Mouse (Mus musculus): ENCODE measurements around the gene Aff4. TPM values are rescaled to one million over a fixed set of nuclear protein-coding genes. Genes with fewer than 3 reads are reported as not detected.
A peak's percentile ranks its signal among the peaks of the same experiment; 100 is the strongest.

Gene Aff4
- polyA plus RNA-seq, 1 experiment from 2014 or later: 30.5 TPM

DNA sequence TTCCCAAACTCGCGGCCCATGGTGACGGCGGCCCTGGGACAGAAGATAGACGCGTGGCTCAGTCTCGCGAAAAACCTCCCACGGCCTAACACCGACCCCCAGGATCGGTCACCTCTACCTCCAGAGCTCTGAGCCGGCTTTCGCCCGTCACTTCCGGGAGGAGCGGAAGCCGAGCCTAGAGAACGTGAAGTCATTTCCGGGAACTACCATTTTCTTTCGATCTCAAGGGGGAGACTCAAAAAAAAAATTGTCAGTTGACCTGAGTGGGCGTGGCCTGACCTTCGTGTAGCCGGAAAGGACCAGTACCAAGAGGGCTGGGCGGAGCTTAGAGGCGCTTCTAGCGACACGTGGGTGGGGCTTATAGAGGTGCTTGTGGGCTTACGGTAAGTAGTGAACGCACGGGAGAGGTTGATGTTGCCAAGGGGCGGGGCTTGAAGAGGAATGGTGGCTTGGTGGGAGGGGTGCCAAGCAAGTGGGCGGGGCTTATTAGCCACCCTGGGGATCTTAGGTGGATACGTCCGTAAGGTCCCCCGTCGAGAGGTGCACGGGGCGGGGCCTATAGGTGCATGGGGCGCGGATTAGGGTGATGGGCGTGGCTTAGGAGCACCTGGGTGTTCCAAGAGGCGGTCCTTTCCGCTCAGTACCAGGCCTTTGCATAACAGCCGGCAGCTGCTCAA, 80.2 kb downstream of the Aff4 start, which contains the start of the genes Uqcrq and Gdf9:
Uqcrq (minus strand) TSS at position 162 of the 677 bp plus-strand sequence.
Gdf9 (plus strand) TSS at position 354 of the 677 bp plus-strand sequence.
- Histone ChIP-seq H3K4me2 (peak within 1 kb of the TSS; percentile 71), H3K4me1 (replicated peaks) (peaks cover 18% of the 10 kb centered on the region), H3K27me3 (no peaks in the 10 kb centered on the region), H3K4me3 (peak within 1 kb of the TSS; percentile 73), H3K36me3 (peaks cover 15% of the 10 kb centered on the region), H3K9ac (peak within 1 kb of the TSS; percentile 76), H3K27ac (peak within 1 kb of the TSS; percentile 83), H3K9me3 (replicated peaks) (no peaks in the 10 kb centered on the region)
- ATAC-seq (replicated peaks; ENCODE audit: insufficient number of reproducible peaks, insufficient read depth, low FRiP score, low read depth): peak; percentile 95
- WGBS: under 1% methylated on average over 44 of the region's 44 CpGs

DNA sequence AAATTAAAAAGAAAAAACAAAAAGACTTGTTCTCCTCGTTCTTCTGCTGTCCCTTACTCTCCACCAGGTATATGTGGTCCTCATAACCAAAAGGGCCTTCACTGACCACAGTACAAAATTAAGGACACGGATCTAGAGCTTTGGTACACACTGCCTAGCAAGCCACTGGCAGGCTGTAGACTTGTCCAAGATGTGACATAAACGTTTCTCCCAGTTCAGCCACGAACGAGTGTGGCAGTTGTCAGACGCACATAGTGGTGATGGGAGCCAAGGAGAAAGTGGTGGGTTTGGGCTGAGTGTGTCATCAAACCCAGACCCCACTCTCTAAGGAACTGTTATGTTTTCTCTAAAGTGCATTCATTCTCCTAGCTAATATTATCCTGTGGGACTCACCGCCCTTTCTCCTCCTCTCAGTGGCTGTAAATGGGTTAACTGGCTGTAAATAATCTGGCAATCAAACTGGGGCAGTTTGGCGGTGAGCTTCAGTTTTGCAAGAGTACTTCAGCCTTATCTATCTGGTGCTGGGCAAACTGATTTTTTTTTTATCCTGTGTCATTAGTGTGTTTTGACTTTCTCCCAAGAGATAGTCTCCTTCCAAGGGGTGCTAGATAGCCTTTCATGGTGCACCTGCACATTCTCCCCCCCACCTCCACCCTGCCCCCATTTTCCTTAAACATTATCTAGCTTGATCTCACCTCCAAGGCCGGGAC, 80.9 kb downstream of the Aff4 start:
- peak; percentile 2; the same call in 1 of the 2 replicates for ATAC-seq (replicated peaks; ENCODE audit: insufficient number of reproducible peaks, insufficient read depth, low FRiP score, low read depth)
- Histone ChIP-seq H3K27me3 (no peaks in the 10 kb centered on the region), H3K4me1 (replicated peaks) (peaks cover 17% of the 10 kb centered on the region), H3K27ac (peak overlapping the region; percentile 83), H3K4me3 (peak overlapping the region; percentile 73), H3K36me3 (peaks cover 15% of the 10 kb centered on the region), H3K9me3 (replicated peaks) (no peaks in the 10 kb centered on the region), H3K9ac (peak overlapping the region; percentile 20; the same call in 1 of the 2 replicates), H3K4me2 (peak overlapping the region; percentile 71)
- 12% methylated on average over 9 of the region's 9 CpGs for WGBS

DNA sequence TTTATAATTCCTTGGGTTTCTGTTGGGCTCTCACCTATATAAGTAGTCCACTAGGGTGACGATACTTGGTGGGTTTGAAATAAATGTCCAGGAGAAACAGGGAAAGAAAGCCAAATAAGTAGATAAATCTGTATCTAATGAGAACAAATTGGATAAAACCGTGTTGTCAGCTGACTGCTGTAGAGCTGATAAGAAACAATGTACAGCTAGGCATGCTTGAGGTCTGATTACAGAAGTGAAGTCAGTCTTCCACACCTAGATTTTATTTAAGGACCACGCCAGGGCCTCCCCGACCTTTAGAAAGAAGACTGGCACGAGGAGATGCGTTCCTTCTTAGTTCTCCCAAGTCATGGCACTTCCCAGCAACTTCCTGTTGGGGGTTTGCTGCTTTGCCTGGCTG, 82.4 kb downstream of the Aff4 start:
- Histone ChIP-seq H3K9me3 (replicated peaks) (no peaks in the 10 kb centered on the region), H3K27ac (no peak overlapping the region), H3K36me3 (peaks cover 8% of the 10 kb centered on the region), H3K4me3 (no peak overlapping the region), H3K4me2 (no peak overlapping the region), H3K27me3 (no peaks in the 10 kb centered on the region), H3K4me1 (replicated peaks) (peaks cover 14% of the 10 kb centered on the region), H3K9ac (no peak overlapping the region)
- ATAC-seq (replicated peaks; ENCODE audit: insufficient number of reproducible peaks, insufficient read depth, low FRiP score, low read depth): no peak
- WGBS: 43% methylated on average over 6 of the region's 6 CpGs

DNA sequence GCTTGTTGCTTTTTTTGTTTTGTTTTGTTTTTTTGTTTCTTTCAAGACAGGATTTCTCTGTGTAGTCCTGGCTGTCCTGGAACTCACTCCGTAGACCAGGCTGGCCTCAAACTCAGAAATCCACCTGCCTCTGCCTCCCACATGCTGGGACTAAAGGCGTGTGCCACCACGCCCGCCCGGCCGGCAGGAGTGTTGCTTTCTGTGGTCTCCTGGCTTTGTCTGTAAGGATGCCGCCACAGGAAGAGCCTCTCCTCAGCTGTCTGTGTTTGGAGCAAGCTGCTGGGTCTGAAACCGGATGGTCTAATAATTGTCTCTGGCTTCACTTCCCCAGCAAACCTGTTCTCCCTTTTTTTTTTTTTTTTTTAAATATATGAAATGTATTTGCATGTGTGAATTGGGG, 84.9 kb downstream of the Aff4 start:
- ATAC-seq (replicated peaks; ENCODE audit: insufficient number of reproducible peaks, insufficient read depth, low FRiP score, low read depth): no peak
- Histone ChIP-seq H3K27me3 (no peaks in the 10 kb centered on the region), H3K4me3 (no peak overlapping the region), H3K9ac (no peak overlapping the region), H3K36me3 (no peaks in the 10 kb centered on the region), H3K27ac (no peak overlapping the region), H3K4me1 (replicated peaks) (peaks cover 6% of the 10 kb centered on the region), H3K4me2 (no peak overlapping the region), H3K9me3 (replicated peaks) (no peaks in the 10 kb centered on the region)
- 72% methylated on average over 8 of the region's 8 CpGs for WGBS

DNA sequence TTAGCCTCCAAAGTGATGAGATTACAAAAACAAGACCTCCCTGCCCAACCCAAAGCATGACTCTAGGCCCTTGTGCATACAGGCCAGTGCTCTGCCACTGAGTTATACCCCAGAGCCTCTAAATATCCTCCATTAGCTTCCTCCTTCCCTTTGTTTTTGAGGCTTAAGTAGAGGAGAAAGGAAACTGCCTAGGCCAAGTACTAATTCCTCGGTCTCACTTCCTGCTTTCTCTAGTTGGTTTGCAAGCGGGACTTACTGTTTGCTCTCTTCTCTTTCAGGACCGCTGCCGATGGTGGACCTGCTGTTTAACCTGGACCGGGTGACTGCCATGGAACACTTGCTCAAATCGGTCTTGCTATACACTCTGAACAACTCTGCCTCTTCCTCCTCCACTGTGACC, 85.7 kb downstream of the Aff4 start:
- H3K4me3 ChIP-seq: no peak overlapping the region
- H3K4me1 ChIP-seq (replicated peaks): peaks cover 4% of the 10 kb centered on the region
- no peak overlapping the region for H3K27ac ChIP-seq
- H3K36me3 ChIP-seq: no peaks in the 10 kb centered on the region
- H3K9me3 ChIP-seq (replicated peaks): no peaks in the 10 kb centered on the region
- no peaks in the 10 kb centered on the region for H3K27me3 ChIP-seq
- 85% methylated on average over 6 of the region's 6 CpGs for WGBS
- H3K9ac ChIP-seq: no peak overlapping the region
- H3K4me2 ChIP-seq: no peak overlapping the region
- ATAC-seq (replicated peaks; ENCODE audit: insufficient number of reproducible peaks, insufficient read depth, low FRiP score, low read depth): no peak

DNA sequence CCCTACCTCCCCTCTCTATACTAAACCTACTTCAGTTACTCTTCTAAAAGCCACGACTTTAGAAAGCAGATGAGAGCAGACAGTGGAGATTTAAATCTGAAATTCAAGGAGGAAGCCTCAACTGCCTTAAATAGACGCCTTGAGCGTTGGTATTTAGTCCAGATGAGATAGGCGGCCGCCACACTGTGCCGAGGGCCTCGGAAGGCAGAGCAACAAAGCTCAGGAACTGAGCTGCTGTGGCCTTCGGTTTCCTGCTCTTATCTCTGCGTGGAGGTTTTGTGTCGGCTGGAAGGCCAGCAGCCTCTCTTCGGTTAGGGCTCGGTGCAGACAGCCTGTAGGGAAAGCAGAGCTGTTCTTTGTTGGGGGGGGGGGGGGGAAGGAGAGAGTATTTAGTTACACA, 91.3 kb downstream of the Aff4 start:
- no peaks in the 10 kb centered on the region for H3K9me3 ChIP-seq (replicated peaks)
- no peaks in the 10 kb centered on the region for H3K27me3 ChIP-seq
- WGBS: 3% methylated on average over 12 of the region's 12 CpGs
- no peaks in the 10 kb centered on the region for H3K36me3 ChIP-seq
- peaks cover 11% of the 10 kb centered on the region for H3K4me1 ChIP-seq (replicated peaks)
- peak overlapping the region; percentile 36; the same call in 1 of the 2 replicates for H3K4me2 ChIP-seq
- peak overlapping the region; percentile 83 for H3K27ac ChIP-seq
- H3K4me3 ChIP-seq: no peak overlapping the region
- peak overlapping the region; percentile 36 for H3K9ac ChIP-seq
- no peak for ATAC-seq (replicated peaks; ENCODE audit: insufficient number of reproducible peaks, insufficient read depth, low FRiP score, low read depth)

DNA sequence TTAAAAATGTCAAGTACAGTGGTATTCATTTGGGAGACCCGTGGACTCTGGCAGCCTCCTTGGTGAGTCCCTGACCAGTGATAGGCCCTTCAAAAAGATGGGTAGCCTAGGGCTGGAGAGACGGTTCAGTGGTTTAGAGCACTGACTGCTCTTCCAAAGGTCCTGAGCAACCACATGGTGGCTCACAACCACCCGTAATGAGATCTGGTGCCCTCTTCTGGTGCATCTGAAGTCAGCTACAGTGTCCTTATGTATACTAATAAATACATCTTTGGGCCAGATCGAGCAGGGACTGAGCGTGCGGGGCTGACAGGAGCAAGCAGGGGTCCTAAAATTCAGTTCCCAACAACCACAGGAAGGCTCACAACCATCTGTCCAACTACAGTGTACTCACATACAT, 93.2 kb downstream of the Aff4 start:
- Histone ChIP-seq H3K27ac (no peak overlapping the region), H3K4me1 (replicated peaks) (peaks cover 15% of the 10 kb centered on the region), H3K36me3 (no peaks in the 10 kb centered on the region), H3K4me2 (no peak overlapping the region), H3K9ac (no peak overlapping the region), H3K9me3 (replicated peaks) (no peaks in the 10 kb centered on the region), H3K4me3 (no peak overlapping the region), H3K27me3 (no peaks in the 10 kb centered on the region)
- no peak for ATAC-seq (replicated peaks; ENCODE audit: insufficient number of reproducible peaks, insufficient read depth, low FRiP score, low read depth)
- 45% methylated on average over 6 of the region's 6 CpGs for WGBS

DNA sequence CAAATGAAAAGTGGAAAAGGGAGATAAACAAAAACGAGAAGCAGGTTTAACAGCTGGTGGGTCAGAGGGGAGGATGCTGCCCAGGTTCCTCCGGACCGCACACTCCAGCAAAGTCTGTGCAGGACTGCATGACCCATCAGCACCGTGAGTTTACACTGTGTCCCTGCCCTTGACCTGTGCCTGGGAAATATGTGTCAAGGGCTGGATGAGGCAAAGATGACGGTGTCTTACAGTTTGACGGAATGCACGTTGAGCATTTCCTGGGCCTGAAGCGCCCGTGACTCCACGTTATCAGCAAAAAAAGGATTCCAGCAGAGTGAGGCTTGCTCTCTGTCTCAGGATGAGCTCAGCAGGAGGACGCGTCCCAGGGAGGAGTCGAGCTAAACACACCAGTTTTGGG, 94.9 kb downstream of the Aff4 start:
- no peaks in the 10 kb centered on the region for H3K36me3 ChIP-seq
- no peak overlapping the region for H3K4me3 ChIP-seq
- H3K9me3 ChIP-seq (replicated peaks): no peaks in the 10 kb centered on the region
- H3K4me1 ChIP-seq (replicated peaks): peaks cover 23% of the 10 kb centered on the region
- H3K27ac ChIP-seq: no peak overlapping the region
- no peak for ATAC-seq (replicated peaks; ENCODE audit: insufficient number of reproducible peaks, insufficient read depth, low FRiP score, low read depth)
- H3K4me2 ChIP-seq: no peak overlapping the region
- H3K9ac ChIP-seq: no peak overlapping the region
- 35% methylated on average over 13 of the region's 13 CpGs for WGBS
- H3K27me3 ChIP-seq: no peaks in the 10 kb centered on the region

DNA sequence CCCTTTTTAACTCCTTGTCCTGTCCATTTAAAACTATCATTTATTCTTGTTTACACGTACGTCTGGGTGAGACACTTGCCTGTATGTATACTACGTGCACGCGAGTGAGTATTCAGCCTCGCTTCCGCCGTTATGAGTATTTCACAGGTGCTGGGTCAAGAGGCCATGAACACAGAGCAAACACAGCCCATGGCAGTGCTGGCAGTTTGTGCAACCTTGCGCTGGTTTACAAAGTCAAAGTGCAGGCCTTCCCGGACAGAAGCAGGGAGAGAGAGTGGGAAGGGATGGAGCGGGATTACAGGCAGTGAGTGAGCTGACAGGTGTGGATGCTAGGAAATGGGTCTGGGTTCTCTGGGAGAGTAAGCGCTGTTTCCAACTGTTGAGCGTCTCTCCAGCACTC, 95.5 kb downstream of the Aff4 start:
- ATAC-seq (replicated peaks; ENCODE audit: insufficient number of reproducible peaks, insufficient read depth, low FRiP score, low read depth): no peak
- H3K9ac ChIP-seq: no peak overlapping the region
- peaks cover 28% of the 10 kb centered on the region for H3K4me1 ChIP-seq (replicated peaks)
- H3K36me3 ChIP-seq: no peaks in the 10 kb centered on the region
- no peak overlapping the region for H3K27ac ChIP-seq
- 80% methylated on average over 13 of the region's 13 CpGs for WGBS
- H3K4me3 ChIP-seq: no peak overlapping the region
- H3K4me2 ChIP-seq: no peak overlapping the region
- no peaks in the 10 kb centered on the region for H3K27me3 ChIP-seq
- H3K9me3 ChIP-seq (replicated peaks): no peaks in the 10 kb centered on the region

DNA sequence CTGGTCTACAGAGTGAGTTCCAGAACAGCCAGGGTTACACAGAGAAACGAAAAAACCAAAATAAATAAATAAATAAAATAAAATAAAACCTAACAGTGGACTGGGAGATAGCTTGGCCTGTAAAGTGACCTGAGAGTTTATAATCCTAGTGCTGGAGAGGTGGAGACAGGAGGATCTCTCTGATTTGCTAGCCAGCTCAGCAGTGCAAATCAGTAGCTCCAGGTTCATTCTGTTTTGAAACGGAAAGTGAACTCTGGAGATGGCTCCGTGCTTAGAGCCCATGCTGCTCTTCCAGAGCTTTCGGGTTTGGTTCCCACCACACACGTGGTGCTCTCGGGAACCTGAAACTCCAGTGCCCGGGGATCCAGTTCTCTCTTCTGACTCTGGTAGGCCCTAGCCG, 97.4 kb downstream of the Aff4 start:
- Histone ChIP-seq H3K4me3 (no peak overlapping the region), H3K9ac (no peak overlapping the region), H3K4me2 (no peak overlapping the region), H3K27me3 (no peaks in the 10 kb centered on the region), H3K9me3 (replicated peaks) (no peaks in the 10 kb centered on the region), H3K4me1 (replicated peaks) (peaks cover 18% of the 10 kb centered on the region), H3K36me3 (no peaks in the 10 kb centered on the region), H3K27ac (peak overlapping the region; percentile 1; the same call in 1 of the 2 replicates)
- 84% methylated on average over 8 of the region's 8 CpGs for WGBS
- ATAC-seq (replicated peaks; ENCODE audit: insufficient number of reproducible peaks, insufficient read depth, low FRiP score, low read depth): no peak

DNA sequence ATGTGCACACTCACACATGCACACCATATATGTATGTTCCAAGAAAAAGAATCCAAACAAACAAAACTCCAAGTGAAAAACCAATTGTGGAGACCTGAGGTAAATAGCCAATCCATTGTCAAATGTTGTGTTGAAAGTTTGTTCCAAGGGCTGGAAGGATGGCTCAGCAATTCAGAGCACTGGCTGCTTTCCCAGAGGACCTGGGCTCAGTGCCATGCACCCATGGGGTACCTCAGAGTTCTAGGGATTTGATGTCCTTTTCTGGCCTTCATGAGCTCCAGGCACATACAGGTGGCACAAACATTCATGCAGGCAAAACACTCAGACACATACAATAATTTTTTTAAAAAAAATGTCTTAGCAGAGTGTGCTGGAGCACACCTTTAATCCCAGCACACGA, 97.9 kb downstream of the Aff4 start:
- H3K36me3 ChIP-seq: no peaks in the 10 kb centered on the region
- peak; percentile 63; the same call in 1 of the 2 replicates for ATAC-seq (replicated peaks; ENCODE audit: insufficient number of reproducible peaks, insufficient read depth, low FRiP score, low read depth)
- no peak overlapping the region for H3K4me2 ChIP-seq
- no peaks in the 10 kb centered on the region for H3K27me3 ChIP-seq
- H3K4me3 ChIP-seq: no peak overlapping the region
- no peaks in the 10 kb centered on the region for H3K9me3 ChIP-seq (replicated peaks)
- H3K4me1 ChIP-seq (replicated peaks): peaks cover 18% of the 10 kb centered on the region
- peak overlapping the region; percentile 31 for H3K27ac ChIP-seq
- 85% methylated on average over 1 of the region's 1 CpGs for WGBS
- no peak overlapping the region for H3K9ac ChIP-seq
